In the genomic region with DNA sequence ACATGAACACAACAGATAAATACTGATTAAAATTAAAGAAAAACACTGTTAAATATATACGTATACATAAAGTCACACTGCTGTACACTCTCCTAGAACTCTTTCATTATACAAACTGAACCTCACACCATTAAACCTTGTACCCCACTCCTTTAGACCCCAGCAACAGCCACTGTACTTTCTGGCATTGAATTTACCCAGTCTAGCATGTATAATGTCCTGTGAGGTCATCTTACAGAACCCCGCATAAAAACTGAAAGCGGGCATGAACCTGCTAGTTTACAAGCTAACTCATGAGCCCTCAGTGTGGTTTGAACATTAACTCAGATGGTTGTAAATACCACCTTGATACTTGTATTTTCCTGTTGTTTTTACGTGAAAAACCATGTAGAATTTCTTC, we compare ENCODE assay signal across 18 mouse cellular contexts.
"Had no signal": no experiment of that assay in that cellular context is flagged by ENCODE, and none has a peak within 500 bp of the region (broad histone marks: within the 10 kb centered on the region; RNA-seq: fewer than 3 reads in every experiment).

No protein-coding gene starts in this region.

- H3K4me1 ChIP-seq: limb, embryonic 15.5 days; midbrain, embryonic 13.5 days; stomach, embryonic 15.5 days had no signal

- H3K27ac ChIP-seq: limb, embryonic 12.5 days; limb, embryonic 15.5 days; liver, embryonic 14.5 days; macrophage; midbrain, embryonic 13.5 days; stomach, embryonic 15.5 days had no signal

- H3K4me3 ChIP-seq: limb, embryonic 12.5 days; limb, embryonic 15.5 days; midbrain, embryonic 13.5 days; stomach, embryonic 15.5 days had no signal

- H3K9ac ChIP-seq: limb, embryonic 12.5 days; limb, embryonic 15.5 days; liver, embryonic 14.5 days; liver, postnatal 0 days; lung, embryonic 14.5 days; midbrain, embryonic 13.5 days; stomach, embryonic 15.5 days had no signal

- ATAC-seq: liver, postnatal 0 days; lung, postnatal 0 days; midbrain, embryonic 13.5 days had no signal

- H3K27me3 ChIP-seq: limb, embryonic 12.5 days; limb, embryonic 15.5 days; midbrain, embryonic 13.5 days; stomach, embryonic 15.5 days had no signal

- DNase-seq: kidney, adult 11 months; kidney, adult 9 months; kidney, postnatal 14 days; kidney, postnatal 4 days; left cerebral cortex, postnatal 4 days; liver, postnatal 0 days; lung, embryonic 14.5 days; right cerebral cortex, postnatal 25 days; spleen, adult 18-20 months; thymus, postnatal 25 days had no signal

- H3K4me2 ChIP-seq: limb, embryonic 12.5 days; limb, embryonic 15.5 days; liver, embryonic 11.5 days; lung, embryonic 14.5 days; midbrain, embryonic 13.5 days; stomach, embryonic 15.5 days had no signal

- H3K36me3 ChIP-seq: midbrain, embryonic 13.5 days had no signal

- H3K9me3 ChIP-seq: limb, embryonic 12.5 days; limb, embryonic 15.5 days; midbrain, embryonic 13.5 days; stomach, embryonic 15.5 days had no signal
